Mouse (Mus musculus) right cerebral cortex, adult 2 months (tissue): Measurements from ENCODE around the gene Vps29.
A peak's percentile ranks its signal among the peaks of the same experiment; 100 is the strongest.

ENCODE experiments used
- DNase-seq, 2 experiments: peaks; one replicate each; pipeline ENCODE4 v3.0.0; 2021 to 2022; ENCODE audit warnings: low spot score in 2 of 2

Vps29 gene

DNA sequence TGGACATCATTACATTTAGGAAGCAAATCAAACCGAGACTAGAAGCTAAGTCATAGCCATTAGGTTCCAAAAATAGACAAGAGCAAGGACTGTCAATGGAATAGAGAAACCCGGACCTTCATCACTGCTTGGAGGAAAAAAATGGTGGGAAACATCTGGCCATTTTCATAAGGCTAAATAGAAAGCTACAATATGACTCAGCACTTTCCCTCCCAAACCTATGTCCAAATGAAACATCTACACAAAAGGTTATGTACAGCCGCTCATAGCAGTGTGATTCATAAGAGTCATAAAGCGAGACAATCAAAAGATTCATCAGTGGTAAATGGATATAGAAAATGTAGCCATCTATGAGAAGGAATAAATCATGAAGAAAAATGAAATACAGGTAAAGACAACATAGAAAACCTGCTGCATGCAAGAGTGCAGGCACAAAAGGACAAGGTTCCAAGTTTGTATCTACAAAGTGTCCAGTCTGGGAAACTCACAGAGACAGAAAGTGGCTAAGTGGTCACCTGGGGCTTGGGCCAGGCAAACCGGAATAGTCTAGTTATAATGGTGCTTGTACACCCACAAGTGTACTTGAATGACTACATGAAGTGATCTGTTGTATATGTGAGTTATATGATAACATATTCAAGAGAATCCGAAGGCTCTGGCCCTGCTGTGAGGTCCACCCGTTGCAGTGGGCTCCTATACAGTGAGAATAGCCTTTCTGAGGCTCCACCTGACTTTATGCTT is 17.4 kb upstream of the Vps29 start:
- no peak for DNase-seq

DNA sequence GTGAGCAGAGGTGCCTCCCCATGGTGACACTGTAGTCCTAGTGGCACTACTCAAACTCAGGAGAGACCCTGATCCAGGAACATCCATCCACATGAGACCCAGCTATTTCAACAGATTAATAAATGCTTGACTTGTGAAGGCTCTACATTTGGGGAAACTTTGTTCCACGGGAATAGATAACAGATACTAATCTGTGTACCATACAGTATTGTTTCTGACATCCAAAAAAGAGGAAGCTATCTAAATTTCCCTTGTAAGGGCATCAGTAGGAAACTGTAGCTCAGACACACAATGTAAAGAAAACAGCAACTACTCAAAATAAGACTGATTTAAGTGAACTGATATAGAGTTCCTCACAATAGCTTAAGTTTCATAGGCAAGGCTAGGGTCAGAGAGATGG is 11.3 kb upstream of the Vps29 start:
- DNase-seq, result no peak

DNA sequence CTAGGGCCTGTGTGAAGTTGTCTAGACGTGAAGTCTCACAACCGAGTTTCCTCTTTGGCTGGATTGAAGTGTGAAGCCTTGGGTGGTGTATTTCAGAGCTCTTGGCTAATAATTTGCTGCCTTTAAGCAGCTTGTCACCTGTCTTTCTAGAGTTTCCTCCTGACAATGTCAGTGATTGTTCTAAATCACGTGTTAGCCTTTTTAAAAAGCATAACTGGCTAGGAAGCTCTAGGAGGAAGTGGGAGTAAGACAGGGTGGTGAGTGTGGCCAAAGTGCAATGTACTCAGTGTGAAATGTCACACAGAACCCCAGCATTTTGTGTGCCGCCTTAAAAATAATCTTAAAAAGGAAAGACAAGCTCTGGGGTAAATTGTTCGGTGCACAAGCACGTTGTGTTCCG is 10.4 kb upstream of the Vps29 start:
- no peak for DNase-seq

DNA sequence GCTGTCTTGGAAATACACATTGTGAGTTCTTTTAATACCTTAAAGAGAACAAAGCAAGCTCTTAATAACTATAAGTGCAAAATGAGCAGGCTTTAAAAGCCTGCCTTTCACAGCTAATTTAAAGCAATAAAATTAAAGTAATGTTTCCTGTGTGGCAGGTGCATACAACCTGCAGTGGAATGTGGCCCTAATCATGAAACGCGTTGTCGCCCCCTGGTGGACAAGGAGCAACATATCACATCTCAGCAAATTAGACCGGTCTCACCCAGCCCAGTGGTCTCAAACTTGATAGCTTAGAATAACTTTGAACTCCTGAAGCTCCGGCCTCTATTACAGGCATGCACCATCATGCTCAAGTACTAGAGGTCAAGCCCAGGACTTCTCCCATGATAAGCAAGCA is 9.9 kb upstream of the Vps29 start:
- peak; percentile 74 to 83 for DNase-seq

DNA sequence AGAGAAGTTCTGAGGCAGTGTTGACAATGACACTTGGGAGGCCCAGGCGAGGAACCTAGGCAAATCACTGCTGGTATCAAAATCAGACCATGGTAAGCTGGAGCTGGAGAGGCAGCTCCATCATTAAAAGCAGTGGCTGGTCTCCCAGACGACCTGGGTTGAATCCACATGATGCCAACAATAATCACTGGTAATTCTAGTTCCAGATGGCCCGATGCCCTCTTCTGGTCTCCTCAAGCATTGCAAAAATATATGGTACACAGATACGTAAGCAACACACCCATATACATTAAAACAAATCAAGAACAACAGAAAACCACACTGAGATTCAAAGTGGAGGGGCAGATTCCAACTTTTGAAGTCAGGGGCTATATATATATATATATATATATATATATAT is 8.4 kb upstream of the Vps29 start:
- no peak for DNase-seq

DNA sequence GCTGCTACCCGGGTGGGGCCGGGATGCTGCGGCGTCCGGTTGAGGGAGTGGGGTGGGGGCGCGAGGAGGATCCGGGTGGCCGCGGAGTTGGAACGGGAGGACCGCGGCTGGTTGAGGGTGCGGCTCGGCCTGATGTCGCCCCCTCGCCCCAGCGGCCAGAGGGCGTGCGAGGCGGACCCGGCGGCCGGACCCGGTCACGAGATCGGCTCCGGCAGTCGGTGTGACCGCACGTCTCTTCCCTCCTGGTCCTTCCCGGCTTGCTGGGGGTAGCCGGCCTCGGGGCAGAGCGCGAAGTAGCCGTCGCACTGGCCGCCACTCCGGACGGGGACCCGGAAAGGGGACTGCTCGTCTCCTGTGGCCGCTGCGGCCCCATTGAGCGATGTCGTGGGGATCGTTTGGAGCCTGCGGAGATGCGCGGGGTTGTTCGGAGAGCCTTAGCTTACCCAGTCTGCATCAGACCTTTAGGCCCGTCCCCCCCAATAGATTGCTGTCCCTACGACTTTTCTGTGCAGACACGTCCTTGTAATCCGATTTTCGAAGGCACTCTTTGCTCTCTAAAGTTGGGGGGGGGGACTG is 411 bp downstream of the Vps29 start:
- no peak for DNase-seq

DNA sequence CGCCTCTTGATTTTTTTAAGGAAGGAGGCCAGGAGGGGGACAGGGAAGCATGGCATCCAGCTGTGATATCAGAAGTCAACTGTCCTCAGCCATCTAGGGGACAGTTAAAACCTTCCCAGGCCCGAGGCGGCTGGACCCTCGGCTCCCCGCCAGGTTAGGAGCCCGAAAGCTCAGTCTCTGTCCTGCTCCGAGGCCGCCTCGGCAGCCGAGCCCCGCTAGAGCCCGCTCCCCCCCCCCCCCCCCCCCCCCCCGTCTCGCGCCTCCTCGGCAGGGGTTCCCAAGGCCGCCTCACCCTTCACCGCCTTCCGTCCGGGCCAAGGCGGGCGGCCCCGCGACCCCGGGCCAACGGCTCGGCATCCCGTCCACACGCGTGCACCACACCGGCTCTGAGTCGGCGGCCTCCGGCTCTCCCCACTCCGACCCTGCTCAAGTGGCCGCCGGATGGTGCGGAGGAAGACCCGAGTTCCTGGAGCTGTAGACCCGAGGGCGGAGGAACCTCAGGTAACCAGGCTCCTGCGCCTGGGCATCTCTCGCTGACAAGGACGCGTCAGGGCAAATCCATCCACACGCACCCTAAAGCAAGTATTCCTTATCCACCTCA is 17.5 kb downstream of the Vps29 start, which contains the start of gene Gpn3:
Gene Gpn3 (plus strand): TSS at position 286 of the 601 bp plus-strand sequence.
- no peak for DNase-seq

DNA sequence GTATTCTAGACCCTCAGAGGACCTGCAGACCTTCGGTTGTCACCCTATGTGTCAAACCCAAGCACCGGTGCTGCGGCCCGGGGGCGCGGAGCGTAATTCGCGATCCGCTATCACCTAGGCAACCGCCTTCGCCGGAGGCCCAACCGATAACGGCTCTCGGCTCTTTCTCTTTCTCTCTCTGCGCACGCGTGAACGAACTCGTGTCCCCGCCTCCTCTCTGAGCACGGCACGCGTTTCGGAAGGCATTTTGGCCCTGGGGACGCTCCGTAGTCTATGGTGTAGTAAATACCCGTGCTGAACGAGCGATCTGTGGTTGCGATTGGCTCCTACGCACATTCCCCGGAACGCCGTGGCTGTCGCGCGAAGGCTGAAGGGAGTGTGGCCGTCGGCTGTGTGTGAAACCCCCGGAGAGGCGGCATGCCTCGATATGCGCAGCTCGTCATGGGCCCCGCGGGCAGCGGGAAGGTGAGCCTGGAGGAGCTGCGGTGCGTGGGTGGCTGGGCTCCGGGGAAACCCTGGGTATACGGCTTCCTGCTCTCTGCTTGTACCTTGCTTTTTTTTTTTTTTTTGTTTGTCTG is 18.1 kb downstream of the Vps29 start, which contains the start of gene Fam216a:
Gene Fam216a (minus strand): TSS at position 173 of the 578 bp plus-strand sequence.
- DNase-seq, result peak; percentile 100

DNA sequence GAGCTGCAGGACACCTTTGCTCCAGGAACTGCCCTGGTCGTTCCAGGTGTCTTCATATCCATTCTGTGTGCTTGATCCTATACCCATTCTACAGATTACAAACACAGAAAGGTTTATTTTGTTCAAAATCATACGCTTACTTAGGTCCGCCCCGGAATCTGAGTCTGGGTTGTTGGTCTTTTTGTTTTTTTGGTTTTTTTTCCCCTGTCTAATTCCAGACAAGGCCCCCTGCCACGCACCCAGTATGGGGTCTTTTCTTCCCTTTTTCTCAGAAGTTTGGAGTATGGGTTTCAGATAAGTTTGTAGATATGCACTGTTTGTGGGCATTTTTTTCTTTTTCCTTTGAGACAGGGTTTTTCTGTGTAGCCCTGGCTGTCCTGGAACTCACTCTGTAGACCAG is 18.7 kb downstream of the Vps29 start:
- no peak for DNase-seq

DNA sequence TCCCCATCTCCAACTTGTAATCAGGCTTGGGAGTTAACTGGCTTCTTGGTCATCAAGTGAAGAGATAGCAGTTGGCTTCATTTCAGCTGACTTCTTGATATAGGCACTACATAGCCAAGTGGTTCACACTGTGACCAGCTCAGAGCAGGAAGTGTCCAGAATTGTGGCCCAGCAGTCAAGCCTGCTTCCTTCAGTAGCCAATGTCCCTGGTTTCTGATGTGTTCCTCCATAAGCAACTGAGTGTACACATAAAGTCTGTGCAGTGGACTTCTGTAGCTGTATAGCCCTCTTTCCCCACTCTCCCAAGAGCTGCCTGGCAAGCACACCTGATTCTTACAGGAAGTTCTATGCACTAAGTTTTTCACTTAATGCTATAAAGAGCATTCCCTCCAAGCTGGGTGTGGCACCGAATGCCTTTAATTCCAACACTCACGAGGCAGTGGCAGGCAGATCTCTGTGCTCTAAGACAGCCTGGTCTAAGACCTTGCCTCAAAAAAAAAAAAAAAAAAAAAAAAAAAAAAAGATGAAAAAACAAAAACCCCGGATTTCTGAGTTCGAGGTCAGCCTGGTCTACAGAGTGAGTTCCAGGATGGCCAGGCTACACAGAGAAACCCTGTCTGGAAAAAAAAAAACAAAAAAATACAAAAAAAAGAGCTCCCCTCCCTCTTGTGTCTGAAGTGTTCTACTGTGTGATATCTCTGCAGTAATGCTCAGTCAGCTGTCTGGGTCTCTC is 23.1 kb downstream of the Vps29 start:
- DNase-seq, result no peak

DNA sequence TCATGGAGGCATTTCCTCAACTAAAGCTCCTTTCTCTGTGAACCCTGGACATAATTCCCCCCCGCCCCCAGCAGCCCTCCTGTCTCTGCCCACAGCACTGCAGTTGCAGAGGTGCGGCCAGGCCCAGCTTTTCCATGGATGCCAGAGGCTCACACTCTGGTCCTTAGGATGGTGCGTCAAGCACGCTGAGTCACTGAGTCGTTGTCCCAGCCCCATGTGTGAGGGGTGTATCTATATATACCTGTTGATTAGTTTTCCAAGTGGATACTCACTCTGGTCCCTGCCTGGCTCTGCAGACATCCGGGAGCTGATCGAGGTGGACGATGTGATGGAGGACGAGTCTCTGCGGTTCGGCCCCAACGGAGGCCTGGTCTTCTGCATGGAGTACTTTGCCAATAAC is 24.0 kb downstream of the Vps29 start:
- DNase-seq, result no peak

DNA sequence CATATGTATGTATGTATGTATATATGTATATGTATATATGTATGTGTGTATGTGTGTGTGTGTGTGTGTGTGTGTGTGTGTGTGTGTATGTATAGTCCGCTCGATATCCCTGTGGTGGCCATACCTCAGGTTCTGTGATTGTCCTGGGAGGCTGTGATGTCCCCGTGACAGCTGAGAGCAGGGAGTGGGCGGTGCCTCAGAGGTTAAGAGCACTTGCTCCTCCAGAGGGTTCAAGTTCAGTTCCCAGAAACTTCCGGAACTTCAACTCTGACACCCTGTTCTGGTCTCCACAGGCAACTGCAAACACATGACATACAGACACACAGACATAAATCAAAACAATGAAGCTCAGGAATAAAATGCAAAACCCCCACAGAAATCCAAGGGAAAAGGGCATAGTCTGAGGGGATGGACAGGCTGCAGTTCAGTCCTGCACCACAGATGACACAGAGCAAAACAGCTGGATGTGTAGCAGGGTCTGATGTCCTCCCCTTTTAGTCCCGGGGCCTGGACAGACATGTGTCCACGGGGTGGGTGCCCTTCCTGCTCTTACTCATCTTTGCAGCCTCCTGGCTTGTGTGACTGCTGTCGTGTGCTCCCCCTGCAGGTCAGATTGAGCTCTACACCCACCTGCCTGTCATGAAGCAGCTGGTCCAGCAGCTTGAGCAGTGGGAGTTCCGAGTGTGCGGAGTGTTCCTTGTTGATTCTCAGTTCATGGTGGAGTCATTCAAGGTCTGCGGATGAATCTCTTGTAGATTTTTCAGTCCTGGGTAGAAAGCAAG is 25.4 kb downstream of the Vps29 start:
- peak; percentile 82 to 88 for DNase-seq

DNA sequence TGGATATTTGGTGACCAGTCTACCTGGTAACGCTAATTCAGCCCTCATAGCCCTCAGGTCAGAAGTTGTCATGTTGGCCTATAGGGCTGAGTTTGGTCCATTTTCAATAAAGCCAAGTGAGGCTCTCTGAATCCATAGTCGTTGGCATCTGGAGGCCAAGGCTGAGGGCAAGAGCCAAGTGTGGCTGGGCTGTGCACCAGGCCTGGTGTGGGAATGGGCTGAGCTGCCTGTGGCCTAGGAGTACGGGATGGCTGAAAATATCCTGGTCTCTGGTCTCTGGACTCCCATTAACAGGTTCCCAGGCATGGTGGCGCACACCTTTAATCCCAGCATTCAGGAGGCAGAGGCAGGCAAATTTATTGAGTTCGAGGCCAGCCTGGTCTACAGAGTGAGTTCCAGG is 35.8 kb downstream of the Vps29 start:
- no peak for DNase-seq

DNA sequence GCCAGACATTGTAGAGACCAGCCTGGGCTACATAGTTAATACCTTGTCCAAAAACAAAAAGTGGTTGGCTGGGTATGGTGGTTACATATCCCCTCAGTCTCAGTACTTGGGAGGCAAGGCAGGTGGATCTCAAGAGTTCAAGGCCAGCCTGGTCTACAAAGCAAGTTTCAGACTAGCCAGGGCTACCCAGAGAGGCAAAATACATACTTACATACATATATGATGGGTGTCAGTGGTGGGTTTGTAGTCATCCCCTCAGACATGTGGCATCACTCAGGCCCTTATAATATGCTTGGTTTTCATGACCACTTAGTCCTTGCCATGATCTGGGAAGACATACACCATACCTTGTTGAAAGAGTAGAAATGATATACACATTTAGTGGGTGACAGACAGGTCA is 36.5 kb downstream of the Vps29 start:
- DNase-seq, result no peak

DNA sequence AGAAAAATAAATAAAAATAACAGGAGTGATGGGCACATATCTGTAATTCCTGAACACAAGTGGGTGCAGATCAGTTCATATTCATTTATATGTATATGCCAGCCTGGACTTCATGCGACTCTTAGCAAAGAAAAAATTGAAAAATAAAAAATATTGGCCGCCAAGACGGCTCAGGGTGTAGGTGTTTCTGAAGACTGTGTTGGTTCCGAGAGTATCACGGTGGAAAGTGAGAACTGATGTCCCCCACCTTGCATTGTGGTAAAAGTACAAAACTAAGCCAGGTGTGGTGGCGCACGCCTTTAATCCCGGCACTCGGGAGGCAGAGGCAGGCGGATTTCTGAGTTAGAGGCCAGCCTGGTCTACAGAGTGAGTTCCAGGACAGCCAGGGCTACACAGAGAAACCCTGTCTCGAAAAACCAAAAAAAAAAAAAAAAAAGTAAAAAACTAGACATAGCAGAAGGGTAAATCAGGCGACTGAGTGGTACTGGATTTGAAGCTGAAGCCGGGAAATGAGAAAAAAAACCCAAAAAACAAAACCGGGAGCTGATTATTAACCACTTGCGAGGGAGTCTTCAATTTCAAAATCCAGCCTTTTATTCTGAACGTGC is 37.1 kb downstream of the Vps29 start:
- DNase-seq, result no peak

DNA sequence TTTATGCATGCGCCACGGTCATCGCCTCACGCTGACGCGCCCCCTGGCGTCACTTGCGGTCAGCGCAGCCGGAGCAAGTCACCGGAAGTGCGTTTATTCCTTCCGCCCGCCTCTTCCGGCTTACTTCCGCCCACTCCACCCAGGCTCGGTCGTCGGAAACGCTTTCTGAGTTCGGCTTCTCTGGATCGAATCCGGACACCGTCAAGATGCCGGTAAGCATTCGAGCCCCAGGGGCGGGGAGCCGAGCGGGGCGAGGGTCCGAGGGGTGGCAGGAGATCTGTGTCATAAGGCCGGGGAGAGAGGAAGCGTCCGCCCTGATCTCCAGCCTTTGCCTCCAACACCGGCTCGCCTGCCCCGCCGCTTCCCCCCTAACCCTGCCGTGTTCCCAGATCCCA is 37.6 kb downstream of the Vps29 start, which contains the start of gene Arpc3:
Gene Arpc3 (plus strand): TSS at position 93 of the 395 bp plus-strand sequence.
- DNase-seq, result peak; percentile 91 to 94

DNA sequence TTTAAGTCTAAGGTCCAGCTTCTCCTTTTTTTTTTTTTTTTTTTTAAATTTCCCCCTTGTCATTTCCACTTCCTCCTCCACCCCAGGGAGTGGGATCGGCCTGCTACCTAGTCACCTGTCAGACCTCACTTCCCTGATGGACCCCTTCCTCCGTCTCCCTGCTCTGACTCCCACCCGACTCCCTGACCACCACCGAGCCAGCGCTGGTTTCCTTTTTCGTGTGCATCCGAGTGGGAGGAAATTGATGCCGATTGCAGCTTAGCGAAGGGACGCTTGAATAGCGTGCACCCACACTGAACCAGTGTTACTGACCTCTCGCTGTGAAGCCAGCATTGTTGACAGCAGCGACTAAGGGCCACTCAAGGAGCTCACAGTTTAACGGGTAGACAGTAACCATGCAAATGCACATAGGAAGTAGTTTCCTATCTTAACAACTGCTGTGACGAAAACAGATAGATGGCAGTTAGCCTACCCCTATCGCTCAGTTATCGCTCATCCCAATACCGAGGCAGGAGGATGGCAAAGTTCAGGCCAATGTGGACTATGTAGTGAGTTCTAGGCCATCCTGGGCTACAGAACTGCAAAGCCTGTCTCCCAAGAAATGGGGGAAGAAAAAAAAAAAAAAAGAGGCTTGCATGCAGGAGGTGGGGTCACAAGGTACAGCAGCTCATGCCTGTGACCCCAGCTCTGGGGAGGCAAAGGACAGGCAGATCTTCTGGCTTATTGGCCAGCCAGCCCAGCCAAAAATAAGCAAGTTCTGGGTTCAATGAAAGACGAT is 38.2 kb downstream of the Vps29 start:
- peak; percentile 30 to 42 for DNase-seq

DNA sequence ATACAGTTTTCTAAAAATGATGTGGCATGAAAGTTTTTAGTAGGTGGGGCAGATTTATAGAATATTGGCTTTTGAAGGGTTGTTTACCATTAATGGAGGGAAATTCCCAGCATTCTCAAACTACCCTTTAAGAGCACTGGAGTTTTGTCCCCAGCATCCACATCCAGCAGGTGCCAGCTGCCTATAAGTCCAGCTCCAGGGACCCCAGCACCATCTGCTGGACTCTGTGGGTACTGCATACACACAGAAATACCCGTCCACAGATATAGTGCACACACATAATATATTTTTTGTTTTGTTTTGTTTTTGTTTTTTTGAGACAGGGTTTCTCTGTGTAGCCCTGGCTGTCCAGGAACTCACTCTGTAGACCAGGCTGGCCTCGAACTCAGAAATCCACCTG is 39.7 kb downstream of the Vps29 start:
- peak; percentile 70 to 75 for DNase-seq

DNA sequence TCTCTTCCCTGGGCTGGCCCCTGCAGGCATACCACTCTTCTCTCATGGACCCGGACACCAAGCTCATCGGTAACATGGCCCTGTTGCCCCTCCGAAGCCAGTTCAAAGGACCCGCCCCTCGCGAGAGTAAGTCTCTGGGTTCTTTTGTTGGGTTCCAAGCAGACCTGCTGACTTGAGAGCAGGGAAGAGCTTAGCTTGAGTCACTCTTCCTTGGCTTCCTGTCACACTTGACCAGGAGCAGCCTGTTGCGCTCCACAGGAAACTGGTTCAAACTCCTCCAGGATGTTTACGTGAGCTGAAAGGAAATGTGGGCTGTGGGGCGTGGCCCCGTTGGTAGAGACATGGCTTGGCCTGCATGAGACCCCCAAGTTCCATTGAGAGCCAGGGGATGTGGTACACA is 42.6 kb downstream of the Vps29 start:
- DNase-seq, result no peak

DNA sequence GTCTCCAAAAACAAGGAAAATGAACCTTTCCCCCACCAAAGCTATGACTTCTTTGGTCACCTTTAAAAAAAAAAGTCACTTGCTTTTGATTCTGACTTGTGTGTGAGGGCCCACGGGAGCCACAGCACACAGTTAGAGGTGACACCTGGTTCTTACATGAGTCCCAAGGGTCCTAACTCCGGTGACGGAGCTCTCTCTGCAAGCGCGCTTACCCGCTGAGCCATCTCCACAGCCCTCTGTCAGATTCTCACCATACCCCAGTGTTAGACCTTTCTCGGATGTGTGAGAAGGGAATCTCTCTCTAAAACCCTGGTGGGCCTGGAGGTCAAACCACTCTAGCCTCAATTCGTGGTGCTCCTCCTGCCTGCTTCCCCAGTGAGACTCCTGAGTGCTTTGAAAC is 43.3 kb downstream of the Vps29 start:
- no peak for DNase-seq
